Mouse (Mus musculus): ENCODE measurements around the gene Coro1c. TPM values are rescaled to one million over a fixed set of nuclear protein-coding genes. Genes with fewer than 3 reads are reported as not detected.
A peak's percentile ranks its signal among the peaks of the same experiment; 100 is the strongest.

Gene Coro1c
- total and polyA plus RNA-seq, 3 experiments, result 77.3 to 158 (median 103) TPM

DNA sequence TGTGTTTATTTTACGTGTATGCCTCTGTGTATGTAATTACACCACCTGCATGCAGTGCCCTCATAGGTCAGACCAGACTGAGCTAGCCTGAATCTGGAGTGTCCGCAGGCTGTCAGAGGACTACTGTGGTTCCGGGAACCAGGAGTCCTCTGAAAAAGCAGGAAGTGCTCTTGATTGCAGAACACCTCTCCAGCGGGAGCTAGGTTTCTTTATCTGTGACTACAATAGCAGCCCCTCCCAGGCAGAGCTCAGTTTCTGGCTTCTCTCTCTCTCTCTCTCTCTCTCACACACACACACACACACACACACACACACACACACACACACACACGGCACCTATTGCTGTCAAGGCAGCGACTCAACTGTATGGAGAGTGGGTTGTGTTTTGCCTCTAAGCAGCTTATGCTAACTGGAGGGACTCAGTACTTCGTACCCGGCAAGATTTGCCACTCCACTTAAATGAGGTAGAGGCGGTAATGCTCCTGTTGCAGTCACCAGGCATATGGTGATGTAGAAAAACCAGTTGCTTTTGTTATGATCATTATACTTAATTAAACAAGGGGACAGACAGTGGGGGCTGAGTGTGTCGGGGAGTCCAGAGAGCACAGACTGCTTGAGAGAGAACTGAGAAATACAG, 1.6 kb upstream of the Coro1c start (continued):
- TF ChIP-seq RCOR1 (IDR thresholded peaks at IDR 0.05; ENCODE audit: low read depth, low read length), result peak; percentile 51; the same call in 1 of the 2 replicates
- 0 out of 2 replicates have a peak, but pooled peaks have one; percentile 28 for TF ChIP-seq TBP (IDR thresholded peaks at IDR 0.05; ENCODE audit: low read depth, low read length)
- TF ChIP-seq ZNF384 (IDR thresholded peaks at IDR 0.05; ENCODE audit: low read depth, low read length), result no peak
- no peak for TF ChIP-seq E2F4 (IDR thresholded peaks at IDR 0.05; ENCODE audit: borderline replicate concordance, low read depth, low read length)
- no peak for TF ChIP-seq USF2 (IDR thresholded peaks at IDR 0.05; ENCODE audit: borderline replicate concordance in 1 of 2, insufficient read depth in 1 of 2, low read depth in 1 of 2, low read length in 2 of 2)
- TF ChIP-seq NRF1 (IDR thresholded peaks at IDR 0.05; ENCODE audit: insufficient read depth, low read depth, low read length, poor library complexity, severe bottlenecking), result no peak
- peak; percentile 35; the same call in 1 of the 2 replicates for TF ChIP-seq HCFC1 (IDR thresholded peaks at IDR 0.05; ENCODE audit: low read depth, low read length)
- no peak for TF ChIP-seq KAT2A (conservative IDR thresholded peaks at IDR 0.05; ENCODE audit: low read depth, low read length)
- peak; percentile 95 for TF ChIP-seq JUND (IDR thresholded peaks at IDR 0.05; ENCODE audit: low read depth, low read length)
- TF ChIP-seq POLR2AphosphoS5 (IDR thresholded peaks at IDR 0.05; ENCODE audit: borderline replicate concordance, low read depth, low read length), result no peak
- TF ChIP-seq RAD21 (IDR thresholded peaks at IDR 0.05; ENCODE audit: low read depth, low read length), result no peak
- no peak for TF ChIP-seq POLR2AphosphoS2 (IDR thresholded peaks at IDR 0.05; ENCODE audit: low read length)
- no peak for TF ChIP-seq ZKSCAN1 (IDR thresholded peaks at IDR 0.05; ENCODE audit: low read depth, low read length)
- TF ChIP-seq SIN3A (IDR thresholded peaks at IDR 0.05; ENCODE audit: low read length), result peak; percentile 67
- no peak for TF ChIP-seq MAFK (IDR thresholded peaks at IDR 0.05; ENCODE audit: borderline replicate concordance, low read depth, low read length)
- TF ChIP-seq CHD1 (IDR thresholded peaks at IDR 0.05; ENCODE audit: low read depth, low read length), result no peak
- TF ChIP-seq UBTF (IDR thresholded peaks at IDR 0.05; ENCODE audit: borderline replicate concordance, insufficient read depth, low read depth, low read length), result no peak

- peaks cover 0 to 48% of the 10 kb centered on the region in 2 experiments; a peak in 2 of 4 replicates for H3K36me3 ChIP-seq (ENCODE audit: control insufficient read depth in 1 of 2, insufficient read depth in 2 of 2, low read length in 2 of 2)
- DNase-seq (ENCODE audit: low read depth, low spot score), result peak; percentile 90
- H3K79me2 ChIP-seq (ENCODE audit: control insufficient read depth, insufficient read depth, low read length, poor library complexity), result peaks cover 48% of the 10 kb centered on the region
- H3K27ac ChIP-seq (ENCODE audit: control insufficient read depth, low read depth, low read length), result peak overlapping the region; percentile 82
- peak overlapping the region; percentile 72 to 92 for H3K4me3 ChIP-seq (ENCODE audit: control insufficient read depth in 1 of 2, insufficient read depth in 1 of 2, low read depth in 2 of 2, low read length in 2 of 2)
- no peaks in the 10 kb centered on the region for H3K27me3 ChIP-seq (ENCODE audit: control insufficient read depth in 1 of 2, insufficient read depth in 2 of 2, low read length in 2 of 2)
- peaks cover 15 to 49% of the 10 kb centered on the region in 2 experiments for H3K4me1 ChIP-seq (ENCODE audit: control insufficient read depth in 1 of 2, insufficient read depth in 2 of 2, low read length in 2 of 2)
- H3K9ac ChIP-seq (ENCODE audit: control insufficient read depth, low read depth, low read length, poor library complexity, severe bottlenecking), result peak overlapping the region; percentile 93
- no peaks in the 10 kb centered on the region for H3K9me3 ChIP-seq (replicated peaks; ENCODE audit: insufficient read depth, low read length)
- no peak for TF ChIP-seq GATA1 (IDR thresholded peaks at IDR 0.05; ENCODE audit: low read depth, low read length)
- peak; percentile 94; the same call in 1 of the 2 replicates for TF ChIP-seq UBTF (IDR thresholded peaks at IDR 0.05; ENCODE audit: borderline replicate concordance, insufficient read depth, low read depth, low read length)
- 0 out of 2 replicates have a peak, but pooled peaks have one; percentile 25 for TF ChIP-seq MYC (IDR thresholded peaks at IDR 0.05; ENCODE audit: low read depth, low read length)
- no peak for TF ChIP-seq MAFK (IDR thresholded peaks at IDR 0.05; ENCODE audit: borderline replicate concordance, low read depth, low read length)
- peak; percentile 50 for TF ChIP-seq TCF12 (IDR thresholded peaks at IDR 0.05; ENCODE audit: low read depth, low read length)
- no peak for TF ChIP-seq USF1 (IDR thresholded peaks at IDR 0.05; ENCODE audit: low read depth, low read length)
- 0 out of 2 replicates have a peak, but pooled peaks have one; percentile 21 for TF ChIP-seq ZC3H11A (IDR thresholded peaks at IDR 0.05; ENCODE audit: low read depth, low read length)
- TF ChIP-seq ELF1 (IDR thresholded peaks at IDR 0.05; ENCODE audit: low read depth, low read length), result 0 out of 2 replicates have a peak, but pooled peaks have one; percentile 19
- TF ChIP-seq TBP (IDR thresholded peaks at IDR 0.05; ENCODE audit: low read depth, low read length), result peak; percentile 77
- no peak for TF ChIP-seq ZMIZ1 (IDR thresholded peaks at IDR 0.05; ENCODE audit: low read depth, low read length)
- TF ChIP-seq MEF2A (IDR thresholded peaks at IDR 0.05; ENCODE audit: extremely low read depth, insufficient replicate concordance, low read depth, low read length, poor library complexity, severe bottlenecking), result no peak
- peak in 1 of 2 experiments; percentile 45; a peak in 1 of 4 replicates for TF ChIP-seq EP300 (IDR thresholded peaks at IDR 0.05; ENCODE audit: low read depth in 1 of 2, low read length in 2 of 2)
- 0 out of 2 replicates have a peak, but pooled peaks have one; percentile 47 for TF ChIP-seq RCOR1 (IDR thresholded peaks at IDR 0.05; ENCODE audit: low read depth, low read length)
- TF ChIP-seq CHD1 (IDR thresholded peaks at IDR 0.05; ENCODE audit: low read depth, low read length), result no peak
- 0 out of 2 replicates have a peak, but pooled peaks have one; percentile 6 for TF ChIP-seq SMC3 (IDR thresholded peaks at IDR 0.05; ENCODE audit: low read depth, low read length)
- peak; percentile 82; the same call in 1 of the 2 replicates for TF ChIP-seq SIN3A (IDR thresholded peaks at IDR 0.05; ENCODE audit: low read length)
- TF ChIP-seq CHD2 (IDR thresholded peaks at IDR 0.05; ENCODE audit: low read length), result no peak
- TF ChIP-seq ZKSCAN1 (IDR thresholded peaks at IDR 0.05; ENCODE audit: low read depth, low read length), result no peak
- TF ChIP-seq MXI1 (IDR thresholded peaks at IDR 0.05; ENCODE audit: low read depth, low read length), result peak; percentile 85
Observed at GRCm38 (mm10) chr5:113907786-113908567, 581 bp downstream of the Coro1c start.

Data from MEL (cell line).